Mouse (Mus musculus) left cerebral cortex, adult 11 months (tissue): ENCODE measurements around the gene Prlr.

Source experiments
- DNase-seq: peaks from one replicate; pipeline ENCODE4 v3.0.0; 2022; ENCODE audit warnings: low spot score

The Prlr gene

DNA sequence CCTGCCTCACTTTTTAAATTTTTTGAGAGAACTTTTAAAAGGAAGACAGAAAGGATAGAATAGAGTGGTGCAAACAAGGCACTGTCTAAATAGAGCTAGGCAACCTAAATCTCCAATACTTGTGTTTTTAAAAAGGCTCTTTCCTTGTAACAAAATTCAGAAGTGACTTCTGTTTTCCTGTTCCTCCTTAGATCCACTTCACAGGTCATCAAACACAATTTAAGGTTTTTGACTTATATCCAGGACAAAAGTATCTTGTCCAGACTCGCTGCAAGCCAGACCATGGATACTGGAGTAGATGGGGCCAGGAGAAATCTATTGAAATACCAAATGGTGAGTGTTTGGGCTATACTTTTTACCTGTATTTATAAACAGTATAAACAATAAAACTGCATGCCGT, 148.0 kb downstream of the Prlr start, which contains the start of gene Gm21973:
Gene Gm21973, plus strand, starts transcription at position 301 of the 400 bp plus-strand sequence.
- no peak for DNase-seq

DNA sequence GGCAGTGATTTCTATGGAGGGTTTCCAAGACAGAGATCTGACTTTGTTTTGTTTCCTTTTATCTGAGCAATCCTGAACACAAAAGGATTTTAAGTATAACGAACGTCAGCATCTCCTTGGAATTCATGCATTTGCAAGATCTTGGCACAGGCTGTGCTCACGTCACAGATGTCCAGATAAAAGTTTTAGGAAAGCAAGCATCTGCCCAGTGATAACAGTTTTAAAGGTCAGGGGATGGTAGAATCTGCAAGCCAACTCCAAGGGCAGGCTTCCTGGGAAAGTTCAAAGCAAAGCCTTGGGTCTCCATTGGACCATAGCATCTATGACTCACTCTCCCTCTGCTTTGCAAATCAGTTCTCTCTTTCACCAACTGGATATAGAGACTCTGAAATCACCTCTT, 153.6 kb downstream of the Prlr start:
- DNase-seq, result no peak

DNA sequence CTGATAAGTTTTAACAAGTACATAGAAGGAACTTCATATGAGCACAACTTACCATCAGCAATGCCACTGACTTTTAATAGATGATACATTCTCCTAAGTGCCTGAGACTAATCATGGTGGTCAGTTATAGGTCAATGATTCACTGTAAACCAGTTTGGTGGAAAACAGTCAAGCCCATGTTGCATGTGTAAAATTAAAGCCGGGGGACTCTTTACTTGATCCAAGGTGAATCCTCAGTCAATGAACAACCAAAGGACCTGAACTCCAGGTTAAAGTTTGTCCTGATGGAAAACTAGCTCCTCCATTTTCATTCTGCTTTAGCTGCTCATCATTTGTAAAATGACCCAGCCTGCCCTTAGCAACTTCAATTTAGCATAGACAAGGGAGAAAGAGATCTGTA, 155.5 kb downstream of the Prlr start:
- DNase-seq, result no peak

DNA sequence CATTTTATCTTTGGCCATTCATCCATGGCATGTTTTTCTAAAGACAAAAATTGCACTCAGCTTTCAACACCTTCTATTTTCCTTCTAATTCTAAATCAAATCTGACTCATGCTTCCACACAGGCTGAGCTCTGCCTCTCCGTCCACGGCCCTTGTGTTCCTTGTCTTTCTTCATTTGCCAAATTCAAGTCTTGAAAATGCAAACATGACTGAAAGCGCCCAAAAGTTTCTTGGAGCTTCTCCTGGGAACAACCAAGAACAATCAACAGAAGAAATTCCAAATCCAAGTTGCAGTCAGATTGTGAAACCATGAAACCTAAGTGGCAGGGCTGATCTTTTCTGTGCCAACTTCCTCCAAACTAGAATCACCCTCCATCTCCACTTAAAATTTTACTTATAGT, 161.6 kb downstream of the Prlr start:
- DNase-seq, result no peak

DNA sequence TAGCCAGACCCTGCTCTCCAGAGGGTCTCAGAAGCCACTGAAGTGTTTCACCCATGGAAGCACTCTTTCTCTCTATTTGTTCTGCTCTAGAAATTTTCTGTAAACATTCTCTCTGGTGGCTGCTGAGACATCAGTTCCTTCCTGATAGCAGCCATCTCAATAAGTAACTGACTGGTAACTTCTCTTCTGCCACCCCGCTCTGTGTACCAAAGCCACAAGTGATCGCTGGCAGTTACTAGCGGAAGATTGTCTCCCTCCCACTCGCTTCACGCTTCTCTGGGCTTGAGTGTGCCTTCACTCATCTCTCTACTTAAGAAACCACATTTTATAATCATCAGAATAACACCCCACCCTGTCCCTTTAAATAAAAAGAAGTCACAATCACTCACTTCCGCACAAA, 170.0 kb downstream of the Prlr start:
- no peak for DNase-seq

DNA sequence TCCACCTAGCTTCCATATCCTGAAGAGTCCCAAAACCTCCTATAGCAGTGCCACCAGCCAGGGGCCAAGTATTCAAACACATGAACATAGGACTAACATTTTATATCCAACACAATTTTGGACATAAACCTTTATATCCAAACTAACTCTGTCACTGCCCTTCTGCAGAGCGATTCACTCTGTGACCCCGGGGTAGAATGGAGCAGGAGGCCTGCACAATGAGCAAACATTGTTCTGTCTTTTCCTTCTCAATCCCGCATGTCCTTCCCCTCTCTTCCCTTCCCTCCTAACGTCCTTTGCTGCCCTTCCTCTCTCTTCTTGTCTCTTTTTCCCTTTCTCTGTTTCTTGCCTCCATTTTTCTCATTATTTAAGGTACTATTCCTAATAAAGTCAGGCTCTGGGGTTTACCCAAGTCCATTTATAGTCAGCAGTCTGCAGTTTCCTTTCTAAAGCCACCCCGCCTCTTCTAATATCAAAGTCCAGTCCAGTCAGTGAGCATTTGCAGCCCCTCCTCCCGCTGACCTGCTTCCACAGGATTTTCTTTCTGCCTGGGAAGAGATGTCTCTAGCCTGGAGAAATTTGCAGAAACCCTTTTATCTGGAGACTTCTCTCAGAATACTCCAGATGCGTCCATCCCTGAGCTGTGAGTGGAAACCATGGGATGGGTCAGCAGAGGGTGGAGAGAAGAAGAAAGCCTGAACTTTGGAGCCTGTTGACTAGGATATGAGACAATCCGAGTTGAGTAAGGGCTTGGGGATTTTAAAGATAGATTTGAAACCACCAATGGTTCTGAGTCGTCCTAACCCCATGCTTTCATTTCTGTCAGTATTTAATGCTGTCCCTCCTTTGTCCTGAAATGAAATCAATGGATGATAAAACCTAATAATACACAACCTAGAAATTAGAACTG, 181.3 kb downstream of the Prlr start, which contains the start of gene Agxt2:
Gene Agxt2, plus strand, starts transcription at position 494 of the 910 bp plus-strand sequence.
- no peak for DNase-seq

DNA sequence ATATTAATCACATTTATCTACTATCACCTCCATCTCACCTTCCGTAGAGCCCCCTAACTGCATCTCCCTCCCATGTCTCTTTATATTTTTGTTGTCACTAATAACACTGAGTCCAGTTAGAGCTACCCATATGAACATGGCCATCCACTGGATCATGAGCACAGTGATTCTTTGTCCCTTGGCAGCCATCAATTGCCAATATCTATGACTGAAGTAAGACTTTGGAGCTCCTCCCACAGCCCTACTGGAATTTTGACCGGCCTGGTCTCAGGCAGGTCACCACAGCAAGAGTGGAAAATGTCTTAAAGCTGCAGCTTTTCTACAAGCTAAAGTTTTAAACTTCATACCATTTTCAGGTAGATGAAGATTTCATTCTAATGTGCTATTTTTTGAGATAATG, 189.3 kb downstream of the Prlr start:
- DNase-seq, result no peak

DNA sequence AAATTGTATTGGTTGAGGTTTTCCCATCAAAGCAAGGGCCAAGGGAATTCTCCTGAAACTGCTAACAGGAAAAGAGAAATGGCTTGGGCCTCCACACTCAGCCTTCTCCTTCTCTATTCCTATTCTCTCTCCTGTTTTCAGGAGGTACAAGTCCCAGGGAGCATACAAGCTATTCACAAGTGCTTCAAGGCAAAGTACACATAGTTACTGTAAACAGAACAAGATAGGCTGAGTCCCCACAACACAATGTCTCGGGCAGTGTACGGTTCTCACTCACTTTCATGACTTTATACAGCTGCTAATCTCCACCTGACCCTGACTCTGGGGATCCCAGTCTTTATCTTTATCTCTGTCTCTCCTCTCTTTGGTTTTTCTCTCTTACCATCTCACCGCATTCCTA, 198.4 kb downstream of the Prlr start:
- DNase-seq, result no peak

DNA sequence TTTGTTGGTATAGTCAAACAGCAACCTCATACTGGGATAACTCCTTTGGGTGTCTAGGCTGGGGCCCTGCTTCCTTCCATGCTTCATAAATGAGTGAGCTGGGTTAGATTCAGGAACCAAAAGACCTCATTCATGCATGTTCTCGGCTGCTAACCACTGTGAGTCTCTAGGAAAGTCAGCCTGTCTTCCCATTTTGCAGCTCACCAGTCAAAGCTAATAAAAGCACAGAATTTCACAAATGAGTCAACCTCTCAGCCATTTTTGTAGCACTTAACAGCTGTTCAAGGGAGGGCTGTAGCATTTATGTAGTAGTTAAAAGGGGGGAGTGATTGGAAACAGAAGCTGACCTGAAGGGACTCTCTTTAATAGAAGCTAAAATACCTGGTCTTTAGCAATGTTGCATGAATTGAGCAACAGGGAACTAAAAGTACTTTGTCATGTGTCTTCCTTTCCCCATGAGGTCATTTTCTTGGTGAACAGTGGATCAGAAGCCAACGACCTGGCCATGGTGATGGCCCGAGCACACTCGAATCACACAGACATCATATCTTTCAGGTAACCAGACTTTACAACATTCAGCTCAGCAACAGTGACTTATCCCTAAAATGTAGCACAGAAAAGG, 201.4 kb downstream of the Prlr start:
- DNase-seq, result no peak

DNA sequence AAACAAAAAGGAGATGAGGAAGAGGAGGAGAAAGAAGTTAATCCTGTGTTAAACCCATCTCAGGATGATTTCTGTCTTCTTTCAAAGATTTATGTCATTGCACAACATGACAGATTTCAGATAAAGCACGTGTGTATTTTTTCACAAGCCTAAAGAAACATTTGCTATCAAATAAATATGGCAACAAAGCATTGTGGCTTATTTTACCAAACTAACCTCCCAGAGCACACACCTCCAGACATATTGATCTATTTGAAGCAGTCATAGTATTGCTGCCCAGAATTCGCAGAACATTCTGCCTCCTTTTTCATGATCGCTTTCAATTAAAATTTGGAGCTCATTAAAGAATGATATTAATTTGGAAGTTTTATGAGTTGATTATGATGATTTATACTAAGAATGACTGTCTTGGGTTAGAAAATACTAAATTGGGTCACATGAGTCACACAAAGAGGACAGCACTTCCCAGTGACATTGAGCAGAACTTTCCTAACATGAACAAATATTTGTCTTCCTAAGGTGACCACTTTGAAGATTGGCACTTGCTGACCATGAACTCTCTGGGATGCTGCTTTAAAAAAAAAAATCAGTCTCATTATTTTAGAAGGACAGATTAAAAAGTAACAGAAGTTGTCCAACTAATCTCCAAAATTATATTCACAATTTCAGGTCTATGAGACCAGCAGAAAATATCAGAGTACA, 202.9 kb downstream of the Prlr start:
- no peak for DNase-seq

DNA sequence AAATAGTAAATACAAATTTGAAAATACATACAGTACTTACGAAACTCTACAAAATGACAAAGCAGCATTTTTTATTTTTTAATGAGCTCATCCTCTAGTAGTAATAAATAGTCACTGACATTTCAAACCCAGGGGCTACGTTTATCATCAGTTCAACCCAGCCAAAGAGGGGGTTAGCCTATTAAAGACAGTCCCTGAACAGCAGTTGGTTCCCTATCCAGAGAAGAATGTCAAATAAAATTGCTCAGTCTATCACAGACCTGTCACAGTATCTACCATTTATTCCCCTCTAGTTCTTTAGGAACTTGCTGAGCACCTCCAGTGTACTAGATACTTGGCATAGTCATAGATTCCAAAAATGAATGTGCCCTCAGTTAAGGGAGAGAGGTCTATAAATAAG, 210.2 kb downstream of the Prlr start:
- DNase-seq, result no peak
